Mouse (Mus musculus): ENCODE results near the gene Endod1.

The Endod1 gene

DNA sequence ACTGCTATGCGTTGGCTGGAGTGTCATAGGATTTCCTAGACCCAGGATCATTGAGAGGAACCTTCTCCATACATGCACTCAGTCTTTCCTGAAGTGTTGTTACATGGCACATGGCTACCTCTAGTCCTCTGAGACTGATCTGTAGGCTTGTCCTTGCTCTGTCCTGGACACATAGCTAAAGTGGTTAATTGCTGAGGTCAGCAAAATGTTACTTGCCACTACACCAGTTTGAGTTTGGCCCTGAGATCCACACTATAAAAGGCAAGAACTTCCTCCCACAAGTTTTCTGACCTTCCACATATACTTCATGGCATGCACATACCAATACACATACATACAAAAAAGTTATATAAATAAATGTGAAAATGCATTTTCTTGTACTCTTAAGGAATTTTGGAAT lies 64.7 kb downstream of the Endod1 start:
- DNase-seq (ENCODE audit: low spot score): no peak

- DNase-seq (ENCODE audit: low spot score): no peak
Measured at GRCm38 (mm10) chr9:14314477-14314876, 66.8 kb downstream of the Endod1 start.

DNA sequence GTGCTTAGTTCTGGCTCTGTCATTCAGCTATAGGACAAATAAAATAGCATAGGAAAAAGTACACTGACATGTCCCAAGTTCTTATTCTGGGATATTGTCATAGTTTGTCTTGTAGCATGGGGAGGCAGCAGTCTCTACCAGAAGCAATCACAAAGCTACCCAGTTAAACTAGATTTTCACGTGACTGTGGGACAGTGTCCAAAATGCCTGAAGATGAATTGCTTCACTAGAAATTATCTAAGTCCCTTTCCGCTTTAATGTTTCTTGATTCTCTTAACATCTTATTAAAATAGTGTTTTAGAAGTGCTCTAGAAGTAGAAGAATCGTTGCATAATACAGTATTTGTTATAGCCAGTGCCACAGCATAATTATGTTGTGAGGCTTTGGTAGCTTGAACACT lies 67.3 kb downstream of the Endod1 start:
- no peak for DNase-seq (ENCODE audit: low spot score)

- DNase-seq (ENCODE audit: low spot score): no peak
Measured at GRCm38 (mm10) chr9:14307341-14307740, 74.0 kb downstream of the Endod1 start.

- no peak for DNase-seq (ENCODE audit: low spot score)
Measured at GRCm38 (mm10) chr9:14304262-14304968, 76.9 kb downstream of the Endod1 start.

All from adipocyte (in vitro differentiated cells).